Mouse (Mus musculus) liver (tissue): ENCODE data around the gene Prph.
A peak's percentile ranks its signal among the peaks of the same experiment; 100 is the strongest.
"Not testable (repeated sequence)": the region's sequence is repeated elsewhere in the genome, so short reads cannot be mapped to it uniquely, and the experiment has no call there.

Experiments used
- DNase-seq: peaks from one replicate; pipeline ENCODE4 v3.0.0-alpha.2; 2020; ENCODE audit warnings: mixed read lengths

Gene Prph

GRCm38 (mm10) chr15:99033498-99034270 is 21.3 kb upstream of the Prph start:
- no peak for DNase-seq

GRCm38 (mm10) chr15:99035431-99035830 is 19.5 kb upstream of the Prph start:
- DNase-seq = no peak

DNA sequence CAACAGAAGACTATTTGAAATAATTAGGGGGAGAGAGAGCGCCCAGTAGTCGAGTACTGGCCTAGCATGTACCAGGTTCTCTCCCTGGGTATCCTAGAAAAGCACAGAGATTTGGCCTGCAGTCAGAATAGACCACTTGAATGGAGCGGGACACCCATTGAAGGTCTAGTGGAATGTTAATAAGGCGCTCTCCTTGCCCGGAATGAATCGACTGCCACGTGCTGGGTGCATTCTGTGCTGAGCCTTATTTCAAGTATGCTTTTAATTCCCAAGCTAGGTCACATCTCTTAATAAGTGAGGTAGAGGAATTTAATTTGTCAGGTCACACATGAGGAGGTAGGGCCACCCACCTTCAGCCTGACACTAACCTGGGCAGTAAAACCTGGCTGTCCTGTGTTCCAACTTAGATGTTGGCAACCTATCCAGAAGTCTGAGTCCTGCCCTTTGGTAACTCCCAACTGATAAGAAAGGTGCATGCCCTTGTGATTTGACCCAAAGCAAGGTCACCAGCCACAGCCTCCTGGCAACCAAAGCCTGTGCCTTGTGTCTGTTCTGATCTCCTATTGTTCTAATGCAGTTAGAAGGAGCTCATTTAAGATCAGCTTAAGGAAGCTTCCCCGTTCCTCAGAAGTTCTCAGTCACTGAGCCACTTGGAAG is 18.6 kb upstream of the Prph start:
- no peak for DNase-seq

GRCm38 (mm10) chr15:99038025-99038424 is 16.9 kb upstream of the Prph start:
- no peak for DNase-seq

DNA sequence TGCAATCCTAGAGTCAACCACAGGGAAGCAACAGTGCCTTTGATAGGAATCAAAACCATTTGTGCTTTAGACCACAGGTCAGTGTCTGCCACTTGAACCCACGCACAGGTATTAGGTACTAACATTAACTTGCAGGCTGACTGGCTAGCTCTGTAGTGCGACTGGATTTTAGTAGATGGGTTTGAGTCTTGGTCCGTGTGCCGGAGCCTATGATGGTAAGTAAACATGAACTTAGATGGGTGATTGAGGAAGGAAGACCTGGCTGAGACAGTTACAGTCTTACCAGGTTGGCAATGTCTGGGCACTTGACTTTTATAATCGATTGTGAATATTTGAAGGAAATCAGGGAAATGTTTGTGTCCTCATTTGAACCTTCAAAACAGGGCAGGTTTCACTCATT is 16.2 kb upstream of the Prph start:
- DNase-seq = no peak

DNA sequence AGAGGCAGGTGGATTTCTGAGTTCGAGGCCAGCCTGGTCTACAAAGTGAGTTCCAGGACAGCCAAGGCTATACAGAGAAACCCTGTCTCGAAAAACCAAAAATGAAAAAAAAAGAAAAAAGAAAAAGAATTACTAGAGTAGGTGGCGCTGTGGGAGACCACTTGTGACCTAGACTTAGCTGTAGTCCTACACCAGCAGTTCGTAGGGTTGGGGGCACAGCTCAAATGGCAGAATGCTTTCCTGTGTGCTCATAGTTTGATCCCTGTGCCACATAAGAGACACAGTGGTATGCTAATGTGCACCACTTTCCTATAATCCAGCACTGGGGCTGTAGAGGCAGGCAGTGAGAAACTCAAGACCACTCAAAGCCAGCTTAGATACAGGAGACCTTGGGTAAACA is 15.7 kb upstream of the Prph start:
- DNase-seq = no peak

- no peak for DNase-seq
Observed at GRCm38 (mm10) chr15:99039996-99040919, 14.7 kb upstream of the Prph start.

GRCm38 (mm10) chr15:99040920-99041856 is 13.8 kb upstream of the Prph start:
- no peak for DNase-seq

GRCm38 (mm10) chr15:99042334-99042733 is 12.6 kb upstream of the Prph start:
- DNase-seq = no peak

DNA sequence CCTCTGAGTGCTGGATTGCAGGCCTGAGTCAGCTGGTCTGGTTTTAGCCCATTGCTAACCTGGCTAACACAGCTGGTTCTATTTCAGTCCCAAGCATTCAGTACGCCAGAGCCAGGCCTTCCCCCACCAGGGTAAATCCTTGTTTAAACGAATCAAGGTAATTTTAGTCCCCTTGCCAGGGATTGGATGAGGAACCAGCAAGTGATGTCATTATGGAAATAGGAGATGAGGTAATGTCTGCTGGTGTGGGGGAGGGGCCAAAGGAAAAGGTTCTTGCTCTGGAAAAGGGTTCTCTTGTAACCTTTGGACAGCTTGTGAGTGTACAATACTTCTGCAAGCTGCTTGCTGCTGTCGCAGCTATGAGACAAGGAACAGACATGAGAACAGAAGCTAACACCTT is 10.1 kb upstream of the Prph start:
- no peak for DNase-seq

GRCm38 (mm10) chr15:99045734-99046133 is 9.2 kb upstream of the Prph start:
- DNase-seq = not testable (repeated sequence)

DNA sequence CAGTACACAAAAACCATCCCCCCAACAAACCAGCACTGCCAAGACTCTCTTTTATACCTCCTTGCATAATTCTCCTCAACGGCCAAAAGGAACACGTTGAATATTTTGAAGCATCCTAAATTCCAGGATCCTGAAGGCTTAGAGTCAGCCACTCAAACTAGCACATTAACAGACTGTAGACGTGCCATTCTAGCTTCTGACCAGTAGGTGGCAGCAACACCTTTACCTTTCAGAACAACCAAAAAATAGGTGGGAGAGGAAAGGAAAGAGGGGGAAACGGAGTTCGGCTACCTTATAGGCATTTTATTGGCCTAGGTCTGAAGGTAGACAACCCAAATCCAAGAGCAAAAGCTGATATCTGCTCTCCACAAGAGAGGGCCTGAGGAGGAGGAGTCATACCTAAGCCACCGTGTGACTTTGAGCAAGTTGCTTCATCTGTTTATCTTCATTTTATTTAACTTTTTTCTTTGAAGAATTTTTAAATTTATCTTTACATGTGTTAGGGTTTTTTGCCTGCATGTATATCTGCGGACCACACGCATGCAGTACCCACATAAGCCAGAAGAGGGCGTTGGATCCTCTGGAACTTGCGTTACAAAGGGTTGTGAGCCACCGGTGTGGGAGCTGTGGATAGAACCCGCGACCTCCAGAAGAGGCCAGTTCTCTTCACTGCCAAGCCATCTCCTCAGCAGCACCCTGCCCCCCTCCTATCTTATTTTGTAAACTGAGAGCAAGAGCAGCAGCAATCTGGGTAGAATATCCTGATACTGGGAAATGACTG is 5.3 kb upstream of the Prph start:
- DNase-seq = peak; percentile 51

DNA sequence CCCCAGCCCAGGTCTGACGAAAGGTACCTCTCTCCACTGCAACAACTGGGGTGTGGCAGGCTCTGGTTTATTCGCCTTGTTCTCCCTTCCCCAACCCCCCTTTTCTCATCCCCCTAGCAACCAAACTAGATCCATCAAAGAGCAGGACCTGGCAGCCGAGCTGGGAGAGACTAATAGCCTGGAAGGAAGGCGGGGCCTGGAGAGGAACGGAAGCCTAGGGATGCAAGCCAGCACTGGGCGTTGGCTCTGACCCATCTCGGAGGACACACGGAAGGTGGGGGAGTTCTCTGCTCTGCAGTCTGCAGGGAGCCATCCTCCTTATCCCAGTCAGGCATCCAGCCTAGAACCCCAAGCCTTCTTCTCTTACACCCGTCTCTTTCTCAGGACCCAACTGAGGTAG is 1.6 kb upstream of the Prph start:
- no peak for DNase-seq

DNA sequence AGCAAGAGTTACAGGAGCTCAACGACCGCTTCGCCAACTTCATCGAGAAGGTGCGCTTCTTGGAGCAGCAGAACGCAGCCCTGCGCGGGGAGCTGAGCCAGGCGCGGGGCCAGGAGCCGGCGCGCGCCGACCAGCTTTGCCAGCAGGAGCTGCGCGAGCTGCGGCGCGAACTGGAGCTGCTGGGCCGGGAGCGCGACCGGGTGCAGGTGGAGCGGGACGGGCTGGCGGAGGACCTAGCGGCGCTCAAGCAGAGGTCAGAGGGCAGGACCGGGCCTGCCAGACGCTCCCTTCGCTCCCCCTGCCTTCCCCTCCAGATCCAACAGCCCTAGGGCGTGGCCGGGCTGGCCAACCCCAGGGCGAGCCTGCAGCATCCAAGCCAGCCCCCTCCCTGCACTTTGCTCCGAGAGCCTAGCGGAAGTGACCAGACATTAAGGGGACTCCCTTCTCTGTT is 562 bp downstream of the Prph start:
- no peak for DNase-seq

- peak; percentile 65 for DNase-seq
Observed at GRCm38 (mm10) chr15:99056332-99056731, 1.4 kb downstream of the Prph start.

GRCm38 (mm10) chr15:99065557-99066165 is 10.7 kb downstream of the Prph start:
- no peak for DNase-seq

- no peak for DNase-seq
Observed at GRCm38 (mm10) chr15:99071988-99072387, 17.0 kb downstream of the Prph start.

- no peak for DNase-seq
Observed at GRCm38 (mm10) chr15:99074019-99074599, 19.1 kb downstream of the Prph start, which contains the start of gene Troap. Gene Troap (plus strand): TSS chr15:99074575.

- DNase-seq = peak; percentile 97
Observed at GRCm38 (mm10) chr15:99074600-99075333, 19.8 kb downstream of the Prph start.

GRCm38 (mm10) chr15:99076011-99076410 is 21.0 kb downstream of the Prph start:
- DNase-seq = not testable (repeated sequence)
